Mouse (Mus musculus): ENCODE measurements around the gene 4930583I09Rik. TPM values are rescaled to one million over a fixed set of nuclear protein-coding genes. Genes with fewer than 3 reads are reported as not detected.

Gene 4930583I09Rik
- total RNA-seq (2023) = not detected

DNA sequence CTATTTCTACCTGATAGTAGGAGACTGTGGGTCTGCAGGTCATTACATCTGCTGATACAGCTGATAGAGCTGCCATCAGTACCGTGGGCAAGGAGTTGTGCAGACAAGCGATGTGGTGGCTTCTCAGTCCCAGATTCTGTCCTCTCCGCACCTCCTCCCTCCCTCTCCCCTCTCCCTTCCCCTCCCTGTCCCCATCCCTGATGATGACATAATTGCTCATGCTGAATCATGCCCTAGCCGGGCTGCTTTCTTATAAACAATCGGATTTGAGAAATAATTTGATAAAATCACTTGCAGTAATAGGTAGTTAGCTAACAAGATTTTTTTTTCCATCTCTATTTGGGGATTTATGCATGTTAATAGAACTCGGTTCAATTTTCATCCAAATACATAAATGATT lies at the start of gene 4930583I09Rik:
Gene 4930583I09Rik, minus strand, starts transcription at position 144 of the 400 bp plus-strand sequence.

Other genes with a start within 250 kb of the 4930583I09Rik start
- 10 to 100 TPM; 43.1 to 45.4 TPM for gene Man2a1, start 235.3 kb downstream of the 4930583I09Rik start, total RNA-seq (2023)

All from neutrophil, adult 83 days (primary cell).